Mouse (Mus musculus): ENCODE measurements around the gene Fam83c. TPM values are rescaled to one million over a fixed set of nuclear protein-coding genes. Genes with fewer than 3 reads are reported as not detected.

Gene Fam83c
- polyA plus RNA-seq, 1 experiment from 2014 or later: 0.29 TPM

DNA sequence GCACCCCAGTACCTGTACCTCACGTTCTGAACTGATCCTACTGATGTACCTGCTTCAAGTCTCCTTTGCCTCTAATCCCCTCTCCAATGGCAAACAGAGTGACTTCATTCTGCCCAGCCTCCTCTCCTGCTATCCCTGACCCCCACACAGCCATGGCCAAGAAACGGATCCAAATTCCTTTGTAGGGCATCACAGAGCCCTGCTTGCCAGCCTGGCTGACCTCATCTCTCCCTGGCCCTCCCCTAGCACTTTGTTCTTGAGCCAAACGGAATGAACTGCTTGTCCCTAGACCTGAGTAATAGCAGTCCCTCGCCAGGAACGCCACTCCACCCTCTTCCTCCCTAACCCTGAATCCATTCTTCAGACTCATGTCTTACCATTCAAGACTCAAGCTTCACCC lies 28.1 kb downstream of the Fam83c start:
- H3K9me3 ChIP-seq: no peaks in the 10 kb centered on the region
- H3K4me1 ChIP-seq: 0 out of 2 replicates have a peak, but pooled peaks cover 5% of the 10 kb centered on the region
- no peaks in the 10 kb centered on the region for H3K36me3 ChIP-seq (replicated peaks)
- H3K4me3 ChIP-seq: no peak overlapping the region
- WGBS: 76% methylated on average over 5 of the region's 5 CpGs
- no peak for DNase-seq (ENCODE audit: low spot score)
- H3K27me3 ChIP-seq (replicated peaks; ENCODE audit: low read depth, poor library complexity, severe bottlenecking): no peaks in the 10 kb centered on the region
- H3K27ac ChIP-seq (replicated peaks): no peak overlapping the region

DNA sequence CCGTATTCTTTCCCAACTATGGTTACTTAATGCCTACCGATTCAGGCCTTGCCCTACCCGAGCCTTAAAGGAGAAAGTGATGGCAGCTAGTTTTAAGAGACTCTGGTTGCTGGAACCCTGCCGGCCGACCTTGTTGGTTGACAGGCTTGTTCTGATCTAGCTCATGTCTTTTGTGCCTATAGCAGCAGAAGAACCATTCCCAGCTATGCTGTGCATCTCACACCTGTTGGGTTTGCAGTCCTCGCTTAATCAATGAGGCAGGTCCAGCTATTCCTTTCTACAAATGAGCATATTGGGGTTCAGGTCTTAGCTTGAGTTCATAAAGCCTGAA lies 28.8 kb downstream of the Fam83c start:
- Histone ChIP-seq H3K36me3 (replicated peaks) (no peaks in the 10 kb centered on the region), H3K9me3 (no peaks in the 10 kb centered on the region), H3K27me3 (replicated peaks; ENCODE audit: low read depth, poor library complexity, severe bottlenecking) (no peaks in the 10 kb centered on the region), H3K27ac (replicated peaks) (no peak overlapping the region), H3K4me1 (0 out of 2 replicates have a peak, but pooled peaks cover 5% of the 10 kb centered on the region), H3K4me3 (no peak overlapping the region)
- DNase-seq (ENCODE audit: low spot score): no peak
- WGBS: 84% methylated on average over 6 of the region's 6 CpGs

DNA sequence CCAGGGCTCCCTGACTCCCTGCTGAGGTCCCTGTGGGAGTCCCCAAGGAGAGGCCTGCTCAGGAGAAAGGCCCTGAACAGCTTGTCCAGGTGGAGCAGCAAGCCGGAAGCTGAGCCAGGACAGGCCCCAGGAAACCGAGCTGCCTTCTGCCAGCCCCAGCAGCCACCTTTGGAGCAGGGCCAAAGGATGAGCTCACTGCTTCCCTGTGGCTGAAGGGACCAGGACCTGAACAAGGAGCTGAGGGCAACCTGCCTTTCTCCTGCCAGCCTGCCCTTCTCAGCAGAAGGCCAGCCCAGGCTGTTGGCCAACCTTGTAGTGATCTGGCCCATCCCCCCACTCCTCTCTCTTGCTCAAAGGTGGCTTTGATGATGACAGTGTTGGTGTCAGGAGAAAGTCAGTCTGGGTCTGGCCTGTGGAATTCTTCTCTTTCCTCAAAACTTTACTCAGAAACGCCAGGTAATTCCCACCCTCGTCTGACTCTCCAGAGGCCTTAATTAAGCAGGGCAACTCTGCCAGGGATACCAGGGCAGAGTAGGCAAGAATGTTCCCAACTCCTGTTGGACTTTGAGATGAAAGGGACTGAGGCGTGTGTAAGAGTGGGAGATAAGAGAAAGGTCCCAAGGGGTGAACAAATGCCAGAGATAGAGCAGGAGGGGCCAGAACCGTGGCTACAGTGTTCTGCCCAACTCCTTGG lies 29.3 kb downstream of the Fam83c start:
- Histone ChIP-seq H3K4me1 (0 out of 2 replicates have a peak, but pooled peaks cover 5% of the 10 kb centered on the region), H3K27ac (replicated peaks) (no peak overlapping the region), H3K36me3 (replicated peaks) (no peaks in the 10 kb centered on the region), H3K4me3 (no peak overlapping the region), H3K9me3 (no peaks in the 10 kb centered on the region), H3K27me3 (replicated peaks; ENCODE audit: low read depth, poor library complexity, severe bottlenecking) (no peaks in the 10 kb centered on the region)
- DNase-seq (ENCODE audit: low spot score): no peak
- 72% methylated on average over 6 of the region's 6 CpGs for WGBS

- no peak for DNase-seq (ENCODE audit: low spot score)
- Histone ChIP-seq H3K27me3 (replicated peaks; ENCODE audit: low read depth, poor library complexity, severe bottlenecking) (no peaks in the 10 kb centered on the region), H3K4me1 (0 out of 2 replicates have a peak, but pooled peaks cover 5% of the 10 kb centered on the region), H3K36me3 (replicated peaks) (no peaks in the 10 kb centered on the region), H3K9me3 (no peaks in the 10 kb centered on the region), H3K4me3 (no peak overlapping the region), H3K27ac (replicated peaks) (no peak overlapping the region)
- 79% methylated on average over 5 of the region's 5 CpGs for WGBS
These were observed 30.6 kb downstream of the Fam83c start for GRCm38 (mm10) chr2:155804053-155804452.

DNA sequence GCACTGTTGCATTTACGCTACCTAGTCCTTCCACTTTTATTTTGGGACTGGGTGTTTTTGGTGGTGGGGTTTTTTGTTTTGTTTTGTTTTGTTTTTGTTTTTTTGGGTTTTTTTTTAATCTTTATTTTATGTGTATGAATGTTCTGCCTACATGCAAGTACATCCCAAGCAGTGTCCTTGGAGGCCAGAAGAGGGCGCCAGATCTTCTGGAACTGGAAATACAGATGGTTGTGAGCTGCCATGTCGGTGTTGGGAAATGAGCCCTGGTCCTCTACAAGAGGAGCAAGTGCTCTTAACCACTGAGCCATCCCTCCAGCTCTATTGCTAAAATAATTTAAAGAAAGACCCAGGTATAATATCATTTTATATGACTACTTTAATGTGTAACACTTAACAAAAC lies 31.9 kb downstream of the Fam83c start:
- no peaks in the 10 kb centered on the region for H3K9me3 ChIP-seq
- H3K4me1 ChIP-seq: 0 out of 2 replicates have a peak, but pooled peaks cover 5% of the 10 kb centered on the region
- 58% methylated on average over 3 of the region's 3 CpGs for WGBS
- no peaks in the 10 kb centered on the region for H3K27me3 ChIP-seq (replicated peaks; ENCODE audit: low read depth, poor library complexity, severe bottlenecking)
- H3K4me3 ChIP-seq: no peak overlapping the region
- no peaks in the 10 kb centered on the region for H3K36me3 ChIP-seq (replicated peaks)
- no peak for DNase-seq (ENCODE audit: low spot score)
- H3K27ac ChIP-seq (replicated peaks): no peak overlapping the region

GRCm38 (mm10) chr2:155798613-155799012 lies 36.0 kb downstream of the Fam83c start:
- H3K27ac ChIP-seq (replicated peaks): no peak overlapping the region
- no peak for DNase-seq (ENCODE audit: low spot score)
- no peaks in the 10 kb centered on the region for H3K27me3 ChIP-seq (replicated peaks; ENCODE audit: low read depth, poor library complexity, severe bottlenecking)
- H3K9me3 ChIP-seq: no peaks in the 10 kb centered on the region
- H3K4me3 ChIP-seq: no peak overlapping the region
- WGBS: 59% methylated on average over 3 of the region's 3 CpGs
- no peaks in the 10 kb centered on the region for H3K4me1 ChIP-seq
- no peaks in the 10 kb centered on the region for H3K36me3 ChIP-seq (replicated peaks)

DNA sequence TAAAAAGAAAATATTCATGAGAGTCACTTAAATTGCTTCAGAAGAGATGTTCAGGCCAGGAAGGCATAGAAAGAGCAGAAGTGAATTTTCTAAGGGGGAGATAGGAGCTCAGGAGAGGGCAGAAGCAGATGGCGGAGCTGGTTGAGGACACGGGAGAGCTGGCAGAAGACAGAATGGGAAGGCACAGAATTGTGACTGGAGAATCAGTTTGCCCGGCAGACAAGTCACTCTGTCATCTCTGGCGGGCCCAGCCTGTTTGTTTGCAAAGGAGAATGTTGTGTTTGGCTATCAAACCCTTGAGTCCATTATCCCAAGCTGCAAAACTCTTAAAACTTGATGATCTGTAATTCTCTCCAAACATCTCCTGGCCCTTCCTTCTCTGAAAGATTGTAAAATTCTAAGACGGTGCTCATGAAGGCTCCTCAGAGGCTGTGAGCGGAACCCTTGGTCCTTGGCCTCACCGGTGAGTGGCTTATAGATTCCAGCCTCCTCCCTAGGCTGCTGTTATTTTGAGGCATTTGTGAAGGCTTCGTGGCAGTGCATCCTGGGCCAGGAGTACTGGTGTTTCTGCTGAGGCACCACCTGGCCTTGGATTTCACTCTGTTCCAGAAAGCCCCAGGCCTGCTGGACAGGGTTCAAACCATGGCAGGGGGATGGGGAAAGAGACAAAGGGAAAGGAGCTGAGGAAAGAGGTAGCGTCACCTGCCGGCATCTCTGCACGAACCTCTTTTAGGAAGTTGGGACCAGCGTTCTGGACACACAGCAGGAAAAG lies 39.8 kb downstream of the Fam83c start:
- Histone ChIP-seq H3K9me3 (no peaks in the 10 kb centered on the region), H3K27ac (replicated peaks) (no peak overlapping the region), H3K4me1 (peaks cover 5% of the 10 kb centered on the region), H3K27me3 (replicated peaks; ENCODE audit: low read depth, poor library complexity, severe bottlenecking) (no peaks in the 10 kb centered on the region), H3K36me3 (replicated peaks) (no peaks in the 10 kb centered on the region), H3K4me3 (no peak overlapping the region)
- 90% methylated on average over 12 of the region's 12 CpGs for WGBS
- no peak for DNase-seq (ENCODE audit: low spot score)

DNA sequence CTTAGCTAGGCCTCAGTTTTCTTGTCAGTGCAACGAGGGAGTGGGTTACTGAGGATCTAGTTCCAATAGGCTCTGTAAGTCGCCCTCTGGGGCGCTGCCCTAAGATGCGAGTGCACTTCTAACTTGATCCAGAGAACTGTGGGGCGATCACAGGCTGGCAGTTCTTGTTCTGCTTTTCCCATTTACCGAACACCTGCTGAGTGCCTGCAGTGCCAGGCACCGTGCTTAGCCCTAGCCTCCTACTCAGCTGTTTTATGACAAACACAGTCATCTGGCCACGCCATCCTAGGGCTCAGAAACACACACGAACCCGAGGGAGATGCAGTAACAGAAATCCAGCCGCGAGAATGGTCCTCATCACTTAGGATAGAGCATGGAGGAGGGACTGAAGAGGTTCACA lies 41.8 kb downstream of the Fam83c start:
- Histone ChIP-seq H3K4me3 (peak overlapping the region; percentile 25; the same call in 1 of the 2 replicates), H3K4me1 (peaks cover 5% of the 10 kb centered on the region), H3K27ac (replicated peaks) (no peak overlapping the region), H3K9me3 (no peaks in the 10 kb centered on the region), H3K36me3 (replicated peaks) (no peaks in the 10 kb centered on the region), H3K27me3 (replicated peaks; ENCODE audit: low read depth, poor library complexity, severe bottlenecking) (no peaks in the 10 kb centered on the region)
- DNase-seq (ENCODE audit: low spot score): no peak
- 31% methylated on average over 12 of the region's 12 CpGs for WGBS

GRCm38 (mm10) chr2:155787949-155788931 lies 46.4 kb downstream of the Fam83c start:
- Histone ChIP-seq H3K4me1 (peaks cover 4% of the 10 kb centered on the region), H3K9me3 (no peaks in the 10 kb centered on the region), H3K36me3 (replicated peaks) (no peaks in the 10 kb centered on the region), H3K27ac (replicated peaks) (no peak overlapping the region), H3K27me3 (replicated peaks; ENCODE audit: low read depth, poor library complexity, severe bottlenecking) (no peaks in the 10 kb centered on the region), H3K4me3 (no peak overlapping the region)
- 81% methylated on average over 18 of the region's 18 CpGs for WGBS
- no peak for DNase-seq (ENCODE audit: low spot score)

- Histone ChIP-seq H3K36me3 (replicated peaks) (no peaks in the 10 kb centered on the region), H3K27ac (replicated peaks) (no peak overlapping the region), H3K9me3 (no peaks in the 10 kb centered on the region), H3K4me3 (no peak overlapping the region), H3K27me3 (replicated peaks; ENCODE audit: low read depth, poor library complexity, severe bottlenecking) (no peaks in the 10 kb centered on the region), H3K4me1 (no peaks in the 10 kb centered on the region)
- no peak for DNase-seq (ENCODE audit: low spot score)
- WGBS: 75% methylated on average over 5 of the region's 5 CpGs
These were observed 47.7 kb downstream of the Fam83c start for GRCm38 (mm10) chr2:155786905-155787304.

DNA sequence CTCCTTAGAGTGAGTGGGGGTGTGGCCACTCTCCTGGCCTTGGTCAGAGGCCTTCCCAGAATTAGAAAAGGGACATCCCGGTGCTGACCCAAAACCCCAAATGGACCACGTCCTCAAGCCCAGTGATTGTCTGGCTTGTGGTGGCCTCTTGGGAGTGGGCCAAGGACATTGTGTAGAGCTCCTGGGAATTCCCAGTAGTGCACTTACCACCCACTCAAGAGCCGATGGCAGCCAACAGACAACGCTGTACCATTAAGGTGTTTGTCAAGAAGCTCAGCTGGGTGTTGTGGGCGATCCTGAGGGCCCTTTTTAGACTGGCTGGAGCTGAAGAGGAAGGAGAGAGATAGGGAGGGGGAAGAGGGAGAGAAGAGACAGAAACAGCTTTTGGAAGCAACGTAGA lies 50.1 kb downstream of the Fam83c start:
- Histone ChIP-seq H3K4me1 (no peaks in the 10 kb centered on the region), H3K4me3 (no peak overlapping the region), H3K27me3 (replicated peaks; ENCODE audit: low read depth, poor library complexity, severe bottlenecking) (no peaks in the 10 kb centered on the region), H3K27ac (replicated peaks) (no peak overlapping the region), H3K36me3 (replicated peaks) (no peaks in the 10 kb centered on the region), H3K9me3 (no peaks in the 10 kb centered on the region)
- no peak for DNase-seq (ENCODE audit: low spot score)
- 82% methylated on average over 6 of the region's 6 CpGs for WGBS

GRCm38 (mm10) chr2:155779506-155779905 lies 55.1 kb downstream of the Fam83c start:
- WGBS: 88% methylated on average over 3 of the region's 3 CpGs
- Histone ChIP-seq H3K4me3 (no peak overlapping the region), H3K36me3 (replicated peaks) (no peaks in the 10 kb centered on the region), H3K4me1 (peaks cover 9% of the 10 kb centered on the region), H3K27me3 (replicated peaks; ENCODE audit: low read depth, poor library complexity, severe bottlenecking) (peaks cover 42% of the 10 kb centered on the region), H3K27ac (replicated peaks) (no peak overlapping the region), H3K9me3 (no peaks in the 10 kb centered on the region)
- no peak for DNase-seq (ENCODE audit: low spot score)
